Mouse (Mus musculus): Measurements from ENCODE around the gene Fam166b.

Gene Fam166b

DNA sequence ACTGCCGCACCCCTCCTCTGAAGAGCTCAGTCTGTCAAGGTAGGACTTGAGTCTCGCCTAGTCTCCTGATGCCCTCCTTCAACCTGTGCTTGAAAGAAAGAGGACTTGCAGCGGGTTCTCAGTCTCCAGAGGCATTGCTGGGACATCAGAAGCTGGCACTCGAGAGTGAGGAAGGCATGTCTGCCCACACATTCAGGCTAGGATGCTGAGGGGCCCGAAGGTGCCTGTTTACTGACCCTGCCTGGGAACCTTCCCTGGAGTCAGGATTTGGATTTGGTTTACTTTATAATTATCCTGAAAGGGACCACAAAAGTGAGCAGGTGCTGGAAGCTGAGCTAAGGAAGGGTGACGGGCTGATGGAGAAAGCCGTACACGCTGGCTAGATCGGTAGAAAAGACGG, 27.4 kb downstream of the Fam166b start:
- no peak for DNase-seq

DNA sequence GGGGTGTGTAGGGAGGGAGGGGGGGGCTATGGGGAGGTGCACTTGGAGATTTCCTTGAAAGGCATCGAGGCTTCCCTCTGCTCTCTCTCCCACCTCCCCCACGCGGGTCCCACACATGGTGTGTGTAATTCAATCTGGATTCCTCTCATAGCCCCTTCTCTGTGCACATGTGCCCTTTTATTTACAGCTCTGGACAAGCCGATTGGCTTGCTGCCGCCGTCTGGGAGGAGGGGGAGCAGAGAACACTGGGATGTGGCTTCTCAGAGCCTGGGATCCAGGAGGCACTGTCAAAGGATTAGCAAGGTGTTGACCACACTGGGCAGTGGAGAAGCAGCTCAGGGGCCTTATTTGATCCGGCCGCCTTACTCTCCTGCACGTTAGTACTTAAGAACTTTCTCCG, 28.0 kb downstream of the Fam166b start:
- DNase-seq, result no peak

DNA sequence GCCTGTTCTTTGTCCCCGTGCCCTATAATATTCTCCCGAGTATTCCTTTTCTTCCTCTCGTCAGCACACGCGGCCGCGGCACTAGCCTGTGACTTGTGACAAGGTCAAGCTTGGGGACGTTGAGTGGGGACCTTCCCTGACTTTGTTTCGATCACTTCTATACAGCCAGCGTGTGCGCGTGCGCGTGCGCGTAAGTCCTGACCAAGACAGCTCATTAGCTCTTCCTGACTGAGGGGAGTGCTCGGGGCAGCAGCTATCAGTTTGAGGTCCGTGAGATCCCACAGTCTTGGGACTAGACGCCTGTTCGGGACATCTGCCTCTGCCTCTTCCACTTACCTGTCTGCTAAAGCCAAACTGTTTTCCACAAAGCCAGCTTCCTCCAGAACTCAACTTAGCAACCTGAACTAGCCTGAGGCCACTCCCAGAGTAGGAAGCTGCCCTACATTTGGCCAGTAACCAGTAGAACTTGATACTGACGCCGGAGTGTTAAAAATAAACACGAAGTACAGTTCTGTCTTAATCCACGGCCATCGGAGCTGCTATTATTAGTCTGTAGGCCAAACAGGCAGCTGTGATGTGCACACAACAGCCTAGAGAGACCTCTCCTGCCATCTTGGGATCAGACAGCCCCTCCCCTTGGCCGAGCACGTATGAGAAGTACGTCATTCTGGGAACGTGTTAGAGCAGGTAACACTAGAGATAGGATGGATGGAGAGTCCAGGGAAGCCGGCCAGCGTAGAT, 29.4 kb downstream of the Fam166b start:
- no peak for DNase-seq

DNA sequence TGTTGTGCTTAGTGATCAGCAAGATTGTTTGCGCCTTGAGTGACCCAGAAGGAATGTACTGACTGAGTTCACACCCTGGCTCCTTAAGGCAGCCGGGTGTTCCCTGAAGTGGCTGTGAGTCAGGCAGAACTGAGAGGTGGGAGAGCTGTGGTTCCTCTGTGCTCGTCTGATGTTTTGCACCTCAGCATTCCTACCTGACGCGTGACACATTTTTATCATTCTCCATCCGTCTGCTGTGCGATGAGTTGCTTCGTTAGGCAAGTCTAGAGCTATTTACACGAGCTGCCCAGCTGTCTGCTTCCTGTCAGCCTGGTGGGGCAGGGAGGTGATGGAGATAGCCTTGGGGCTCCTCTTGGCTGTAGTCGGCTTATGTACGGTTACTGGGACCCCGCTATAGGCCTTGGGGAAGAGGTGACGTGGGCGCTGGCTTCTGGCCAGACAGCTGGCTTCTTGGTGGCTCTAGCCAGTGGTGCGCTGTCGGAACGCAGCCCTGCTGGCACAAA, 30.1 kb downstream of the Fam166b start:
- no peak for DNase-seq

DNA sequence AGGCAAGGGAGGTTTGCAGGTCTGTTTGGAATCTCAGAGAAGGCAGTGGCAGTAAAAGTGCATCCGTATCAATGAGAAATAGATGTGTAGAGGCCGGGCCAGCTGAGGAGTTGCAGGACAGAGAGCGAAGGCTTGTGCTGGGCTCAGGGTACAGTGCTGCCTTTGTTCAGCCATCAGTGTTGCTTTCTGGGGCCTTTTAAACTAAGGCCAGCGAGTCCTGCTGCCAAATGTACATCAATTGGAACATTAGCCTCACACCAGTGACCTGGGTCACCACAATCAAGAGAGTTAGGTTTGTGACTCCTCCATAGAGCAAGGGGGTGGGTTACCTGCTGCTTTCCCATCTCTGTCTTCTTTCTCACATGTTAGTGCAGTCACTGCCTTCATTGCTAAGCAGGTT, 30.9 kb downstream of the Fam166b start:
- DNase-seq, result no peak

DNA sequence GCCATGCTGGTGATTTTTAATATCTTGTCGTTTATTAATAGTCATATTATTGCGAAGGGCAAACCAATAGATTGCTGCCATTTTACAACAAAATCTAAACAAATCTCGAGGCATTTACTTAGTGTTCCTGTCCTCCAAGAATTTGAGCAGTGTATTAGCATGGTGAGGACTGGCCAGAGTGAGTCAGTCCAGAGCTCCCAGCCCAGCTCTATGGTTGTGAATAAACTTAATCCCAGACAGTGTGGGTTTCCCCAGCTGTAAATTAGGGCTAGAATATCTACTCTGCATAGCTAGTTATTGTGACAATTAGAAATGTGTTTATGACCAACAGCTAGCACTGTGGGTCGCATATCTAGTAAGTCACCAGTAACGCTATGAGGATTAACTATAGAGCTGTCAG, 32.6 kb downstream of the Fam166b start:
- no peak for DNase-seq

DNA sequence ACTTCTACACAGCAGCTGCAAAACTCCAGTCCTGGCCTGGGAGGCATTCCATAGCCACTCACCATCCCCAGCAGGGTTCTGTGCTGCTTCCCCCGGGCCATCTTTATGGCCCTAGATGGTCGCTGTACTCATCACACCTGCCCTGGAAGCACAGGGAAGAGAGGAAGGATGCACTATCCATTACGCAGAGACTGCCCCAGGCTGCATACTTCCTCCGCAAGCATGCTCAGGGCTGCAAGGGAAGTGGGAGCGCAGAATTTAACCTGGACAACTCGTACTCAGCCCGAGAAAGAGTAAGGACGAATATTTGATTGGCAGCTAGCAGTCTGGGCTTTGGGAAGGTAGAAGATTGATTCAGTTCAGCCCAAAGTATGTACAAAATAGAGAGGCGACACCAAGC, 33.1 kb downstream of the Fam166b start:
- DNase-seq, result no peak

DNA sequence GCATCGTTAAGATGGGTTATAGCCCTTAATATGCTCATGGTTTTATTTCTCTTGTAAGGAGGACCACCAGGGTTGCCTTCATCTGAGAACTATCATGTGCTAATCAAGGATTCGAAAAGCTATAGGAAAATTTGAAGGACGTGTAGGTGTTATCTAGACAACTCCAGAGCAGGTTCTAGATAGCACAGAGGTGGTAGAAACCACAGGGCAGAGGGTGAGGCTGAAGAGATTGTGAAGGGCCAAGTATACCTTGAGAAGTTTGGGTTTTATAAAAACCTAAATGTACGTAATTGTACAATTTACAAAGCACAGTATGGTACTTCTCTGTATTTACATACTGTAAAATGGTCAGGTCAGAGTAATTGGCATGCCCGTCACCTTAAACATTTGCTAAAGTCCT, 33.8 kb downstream of the Fam166b start:
- no peak for DNase-seq

DNA sequence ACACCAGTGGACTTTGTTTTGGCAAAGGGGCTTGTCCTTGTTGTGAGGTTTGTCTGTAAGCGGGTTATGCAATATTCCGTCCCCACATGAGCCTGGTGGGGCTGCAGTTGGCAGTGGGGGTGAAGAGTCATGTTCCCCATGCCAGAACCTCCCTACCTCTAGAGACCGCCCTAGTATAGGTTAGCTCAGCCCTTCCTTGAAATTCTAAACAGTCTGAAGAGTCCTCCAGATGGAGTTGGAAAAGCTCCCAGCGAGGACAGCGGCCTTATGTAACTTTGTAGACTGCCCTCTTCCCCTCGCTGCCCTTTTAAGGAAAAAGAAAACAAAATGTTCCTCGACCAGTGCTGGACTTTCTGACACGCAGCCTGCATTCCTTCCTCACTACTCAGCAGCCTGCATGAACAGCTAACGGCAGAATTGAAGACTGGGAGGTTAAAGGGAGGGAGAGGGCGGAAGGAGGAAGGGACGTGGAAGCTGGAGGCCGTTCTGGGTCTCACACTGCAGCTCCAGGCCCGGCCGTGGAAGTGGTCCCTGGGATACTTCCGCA, 34.5 kb downstream of the Fam166b start:
- DNase-seq, result peak; percentile 48

DNA sequence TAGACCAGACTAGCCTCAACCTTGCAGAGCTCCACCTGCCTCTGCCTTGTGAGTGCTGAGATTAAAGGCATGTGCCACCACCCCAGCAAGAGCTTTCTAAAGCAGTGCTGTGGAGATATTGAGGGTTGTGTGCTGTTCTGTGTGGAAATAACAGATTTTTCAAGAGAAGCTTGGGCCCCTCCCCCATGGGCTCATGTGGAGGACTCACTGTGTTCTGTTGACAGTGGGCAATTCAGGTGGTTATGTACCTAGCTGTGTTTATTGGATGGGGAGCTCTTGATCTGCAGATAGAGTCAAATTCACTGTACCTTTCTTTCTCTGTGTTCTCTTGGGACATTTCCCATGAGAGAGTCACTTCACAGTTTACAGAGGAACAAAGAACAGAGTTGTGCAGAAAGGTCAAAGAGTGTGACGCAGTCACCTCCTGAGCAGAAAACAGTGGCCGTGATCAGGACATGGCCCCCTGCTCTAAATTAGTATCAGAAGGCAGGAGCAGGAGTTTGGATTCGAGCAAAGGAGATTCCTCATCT, 37.3 kb downstream of the Fam166b start:
- DNase-seq, result no peak

DNA sequence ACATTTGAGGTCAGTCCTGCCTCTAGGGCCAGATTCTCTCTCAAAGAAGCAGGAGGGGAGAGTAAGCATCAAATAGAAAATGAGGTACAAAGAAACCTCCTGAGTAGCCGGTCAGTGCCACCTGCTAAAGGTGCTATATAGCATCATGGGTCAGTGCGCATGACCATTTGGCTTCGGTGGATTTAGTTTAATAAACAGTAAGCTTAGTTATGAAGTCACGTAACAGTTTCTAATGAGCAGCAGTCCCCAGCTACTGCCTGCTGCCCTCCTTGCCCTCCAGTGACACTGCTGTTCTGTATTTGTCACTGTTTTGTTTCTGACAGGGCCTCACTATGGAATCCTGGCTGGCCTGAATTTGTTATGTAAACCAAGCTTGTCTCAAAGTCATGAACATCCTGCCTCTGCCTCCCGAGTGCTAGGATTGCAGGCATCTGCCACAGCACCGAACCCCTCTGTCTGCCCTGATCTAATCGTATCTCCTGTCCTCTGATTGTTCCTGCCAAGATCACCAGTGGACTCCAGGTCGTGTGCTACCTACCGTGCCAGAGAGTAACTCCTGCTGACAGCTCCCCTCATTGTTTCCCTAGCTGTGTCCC, 39.0 kb downstream of the Fam166b start:
- no peak for DNase-seq

DNA sequence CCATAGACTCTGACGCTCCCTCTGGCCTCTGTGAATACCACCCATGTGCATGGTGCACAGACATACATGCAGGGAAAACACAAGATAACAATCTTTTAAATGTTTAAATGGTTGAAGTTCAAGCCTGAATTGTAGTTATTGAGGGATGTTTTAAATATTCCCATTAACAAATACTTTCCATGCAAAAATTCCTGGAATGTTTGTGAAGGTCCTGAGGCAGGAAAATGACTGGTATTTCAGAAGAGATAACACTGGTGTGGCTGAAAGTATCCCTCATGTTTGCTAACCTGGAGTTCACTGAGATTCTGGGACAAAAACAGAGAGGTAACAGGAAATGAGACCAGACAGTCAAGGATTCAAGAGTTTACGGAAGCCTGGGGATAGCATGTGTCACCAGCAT, 39.5 kb downstream of the Fam166b start:
- no peak for DNase-seq

DNA sequence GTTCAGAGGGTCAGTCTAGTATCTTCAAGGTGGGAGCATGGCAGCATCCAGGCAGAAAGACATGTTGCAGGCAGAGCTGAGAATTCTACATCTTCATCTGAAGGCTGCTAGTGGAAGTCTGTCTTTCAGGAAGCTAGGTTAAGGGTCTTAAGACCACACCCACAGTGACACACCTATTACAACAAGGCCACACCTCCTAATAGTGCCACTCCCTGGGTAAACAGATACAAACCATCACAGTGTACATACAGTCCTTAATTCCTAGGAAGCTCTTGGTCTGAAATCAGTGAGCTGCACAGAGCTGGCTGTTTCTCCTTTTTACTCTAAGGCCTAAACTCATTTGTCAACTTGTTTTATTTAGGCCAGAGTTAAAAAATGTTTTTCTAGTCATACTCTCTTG, 42.0 kb downstream of the Fam166b start:
- DNase-seq, result no peak

DNA sequence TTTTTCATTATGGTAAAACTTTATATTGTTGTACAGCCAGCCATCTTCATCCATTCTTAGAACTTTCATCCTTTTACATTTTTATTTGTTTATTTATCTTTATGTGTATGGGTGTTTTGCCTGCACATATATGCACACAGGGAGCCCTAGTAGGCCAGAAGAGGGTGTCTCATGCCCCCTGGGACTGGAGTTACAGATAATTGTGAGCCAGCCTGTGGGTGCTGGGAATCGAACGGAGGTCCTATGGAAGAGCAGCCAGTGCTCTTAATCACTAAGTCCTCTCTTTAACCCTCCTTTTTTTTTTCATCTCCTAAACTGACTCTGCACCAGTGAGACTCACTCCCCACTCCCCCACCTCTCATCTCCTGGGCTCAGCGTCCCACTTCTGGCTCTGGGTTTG, 44.4 kb downstream of the Fam166b start:
- DNase-seq, result no peak

DNA sequence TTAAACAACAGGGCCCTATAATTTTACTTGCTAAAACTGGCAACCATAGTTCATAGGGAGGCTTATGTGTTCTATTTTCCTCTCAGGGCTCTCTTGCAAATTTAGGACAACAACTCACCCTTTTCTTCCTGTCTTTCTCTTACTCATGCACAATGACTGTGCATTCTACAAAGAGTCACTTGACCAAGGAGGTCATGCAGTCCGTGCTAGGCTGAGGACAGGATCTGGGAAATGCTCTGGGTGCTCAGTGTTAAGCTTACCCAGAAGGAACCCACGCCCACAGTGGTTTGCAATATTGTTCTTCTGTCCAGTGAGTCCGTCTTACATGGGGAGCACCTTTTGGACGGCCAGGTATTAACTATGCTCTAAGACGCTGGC, 44.9 kb downstream of the Fam166b start:
- no peak for DNase-seq

DNA sequence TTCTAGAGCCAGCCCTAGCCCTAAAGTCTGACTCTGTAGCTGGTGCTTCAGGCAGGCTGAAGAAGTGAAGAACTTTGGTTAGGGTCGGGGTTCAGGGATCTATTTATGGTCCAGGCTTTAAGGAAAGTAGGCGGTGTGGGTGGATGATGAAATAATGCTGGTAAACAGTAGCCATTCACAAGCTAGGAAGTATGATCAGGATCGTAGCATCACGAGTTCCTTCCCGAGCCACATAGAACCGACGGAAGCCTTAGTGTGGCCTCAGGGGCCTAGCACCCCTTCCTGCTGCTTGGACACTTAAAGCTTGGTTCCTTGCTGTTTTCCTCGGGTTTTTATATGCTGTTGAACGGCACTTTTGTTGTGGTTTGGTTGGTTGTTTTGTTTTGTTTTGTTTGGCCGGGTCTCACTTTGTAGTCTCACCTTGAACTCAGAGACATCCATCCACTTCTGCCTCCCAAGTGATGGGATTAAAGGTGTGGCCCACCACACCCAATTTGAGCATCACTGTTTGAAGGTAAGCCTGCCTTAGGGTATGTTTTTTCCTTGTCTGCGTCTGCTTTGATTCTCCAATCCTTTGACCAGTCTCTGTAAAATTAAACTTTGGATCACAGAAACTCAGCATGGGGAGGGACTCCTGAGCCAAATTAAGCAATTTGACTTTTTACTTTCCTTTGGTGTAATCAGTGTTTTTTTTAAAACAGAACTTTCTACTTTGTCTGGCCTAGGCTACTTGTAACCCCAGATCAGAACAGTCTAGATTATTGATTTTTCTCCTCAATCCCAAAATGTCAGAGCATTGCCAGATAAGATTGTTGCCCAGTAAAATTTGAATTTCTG, 45.5 kb downstream of the Fam166b start:
- no peak for DNase-seq

DNA sequence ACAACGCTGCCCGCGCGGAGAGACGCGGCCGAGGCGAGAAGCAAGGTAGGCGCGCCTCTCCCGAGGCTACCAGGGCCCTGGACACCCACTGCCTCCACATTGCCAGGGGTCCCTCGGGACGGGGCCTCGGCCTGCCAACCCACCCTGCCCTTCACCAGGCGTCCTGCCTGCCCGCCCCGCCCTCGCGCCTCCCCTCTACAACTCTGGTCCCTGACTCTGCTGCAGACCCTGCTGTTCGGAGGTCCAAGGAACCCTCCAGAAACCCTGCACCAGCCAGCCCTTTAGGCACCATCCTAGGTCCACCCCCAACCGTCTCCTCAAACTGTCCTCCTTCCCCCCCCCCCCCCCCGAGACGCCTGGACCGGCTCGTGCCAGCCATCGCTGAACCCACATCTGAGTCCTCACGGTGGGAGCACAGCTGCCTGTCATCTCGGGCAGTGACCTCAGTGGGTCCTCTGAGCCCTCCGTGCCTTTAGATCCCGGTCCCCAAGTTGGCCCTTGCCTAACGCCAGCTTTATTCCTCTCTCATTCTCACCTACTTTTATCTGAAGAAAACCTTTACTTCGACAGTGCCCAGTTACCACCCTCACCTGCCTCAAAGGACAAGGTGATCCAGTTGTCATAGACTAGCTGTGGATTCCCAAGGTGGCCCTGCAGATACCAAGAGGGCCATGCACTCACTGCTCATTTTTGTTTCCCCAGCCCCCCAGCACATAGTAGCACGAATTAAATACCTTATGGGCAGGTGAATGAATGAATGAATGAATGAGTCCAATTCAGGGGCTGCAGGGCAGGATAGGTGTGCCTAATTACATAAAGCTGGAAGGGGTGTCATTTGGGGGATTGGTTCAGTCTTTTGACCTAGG, 46.5 kb downstream of the Fam166b start:
- DNase-seq, result no peak

DNA sequence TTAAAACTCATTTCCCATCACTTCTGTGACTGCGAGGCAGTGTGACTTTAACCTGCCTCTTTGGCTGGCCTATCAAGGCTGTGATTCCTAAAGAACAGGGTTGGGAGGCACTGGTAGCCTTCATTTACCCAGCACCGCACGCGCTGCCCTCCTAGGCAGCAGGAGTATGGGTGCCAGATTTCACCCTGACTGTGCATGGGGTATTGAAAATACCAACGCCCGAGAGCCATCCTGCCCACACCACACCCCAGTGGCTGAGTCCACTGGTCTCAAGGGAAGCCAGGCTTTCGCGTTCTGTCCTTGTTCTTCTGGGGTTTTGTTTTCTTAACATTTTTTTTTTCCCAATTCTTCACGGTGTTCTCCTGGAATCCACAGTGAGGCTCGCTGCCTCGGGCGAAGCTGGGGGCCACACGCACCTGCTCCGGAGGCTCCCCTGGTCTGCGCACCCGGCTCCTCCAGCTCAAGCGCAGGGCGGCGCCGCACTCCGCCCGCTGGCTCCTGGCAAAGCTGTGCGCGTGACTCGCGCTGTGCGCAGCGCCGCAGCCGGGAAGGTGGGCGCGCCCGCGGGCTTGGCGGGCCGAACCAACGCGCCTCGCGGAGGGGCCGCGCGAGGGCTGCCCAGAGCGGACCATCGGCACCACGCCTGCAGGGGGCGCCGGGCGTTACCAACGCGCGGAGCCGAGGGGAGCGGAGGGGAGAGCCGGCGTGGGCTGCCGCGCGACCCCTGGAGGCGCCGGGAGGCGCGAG, 47.4 kb downstream of the Fam166b start, which contains the start of gene Rusc2:
Gene Rusc2 (plus strand): TSS at position 572 of the 747 bp plus-strand sequence.
- peak; percentile 93 for DNase-seq

DNA sequence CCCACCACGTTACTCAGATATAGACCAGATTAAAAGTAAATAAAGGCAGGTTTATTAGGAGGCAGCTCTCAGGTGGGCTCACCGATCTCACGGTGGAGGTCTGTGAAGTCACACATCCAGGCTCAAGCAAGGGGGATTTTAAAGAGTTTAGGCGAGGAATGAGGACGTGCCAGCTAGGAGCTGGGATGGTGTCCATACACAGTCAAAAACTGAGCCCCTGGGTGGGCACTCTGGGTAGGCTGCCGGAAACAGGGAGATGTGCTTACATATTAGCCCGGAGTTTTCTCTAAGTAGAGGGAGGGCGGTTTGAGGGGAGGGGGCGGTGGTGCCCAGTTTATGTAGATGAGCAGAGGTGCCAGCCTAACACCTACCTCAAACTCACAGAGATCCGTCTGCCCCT, 48.0 kb downstream of the Fam166b start:
- DNase-seq, result no peak

DNA sequence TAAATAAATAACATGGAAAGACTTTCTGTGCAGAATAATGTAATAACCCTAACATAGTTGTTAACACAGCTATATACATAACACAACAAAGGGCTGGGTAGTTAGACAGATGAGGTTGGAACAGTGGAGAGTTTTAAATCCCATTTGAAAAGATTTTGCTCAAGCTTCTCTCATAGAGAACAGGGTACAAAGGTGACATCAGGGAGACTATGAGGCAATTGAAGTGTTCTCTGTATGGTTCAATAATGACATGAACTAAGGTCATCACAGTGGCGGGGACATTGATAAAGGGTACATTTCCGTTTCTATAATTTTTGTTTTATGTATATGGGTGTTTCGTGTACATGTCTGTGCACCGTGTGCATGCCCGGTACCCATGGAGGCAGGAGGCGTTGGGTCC, 49.3 kb downstream of the Fam166b start:
- no peak for DNase-seq

Data from cerebellum, adult 11 months (tissue).